Mouse (Mus musculus): ENCODE data around the gene Dcst2. TPM values are rescaled to one million over a fixed set of nuclear protein-coding genes. Genes with fewer than 3 reads are reported as not detected.
A peak's percentile ranks its signal among the peaks of the same experiment; 100 is the strongest.

Gene Dcst2
- polyA plus RNA-seq, 1 experiment = 0.01 TPM

- no peaks in the 10 kb centered on the region for H3K27me3 ChIP-seq (ENCODE audit: control insufficient read depth, insufficient read depth, insufficient read length)
- H3K4me2 ChIP-seq (ENCODE audit: low read depth) = no peak overlapping the region
- no peak for TF ChIP-seq E2F4 (IDR thresholded peaks at IDR 0.05; ENCODE audit: insufficient read depth)
- TF ChIP-seq MYOD1 (IDR thresholded peaks at IDR 0.05; ENCODE audit: control insufficient read depth in 1 of 3, insufficient read length in 2 of 3, low read depth in 2 of 3) = peak in 2 of 3 experiments; percentile 16 to 18
- no peak for TF ChIP-seq POLR2A (IDR thresholded peaks at IDR 0.05; ENCODE audit: insufficient read length, low read depth)
- no peak overlapping the region for H3ac ChIP-seq (ENCODE audit: control insufficient read depth, insufficient read length)
- peaks cover 19% of the 10 kb centered on the region for H3K36me3 ChIP-seq (ENCODE audit: control insufficient read depth, insufficient read depth)
- H3K79me2 ChIP-seq (ENCODE audit: control insufficient read depth, insufficient read depth) = peaks cover 27% of the 10 kb centered on the region
- no peak overlapping the region for H3K4me3 ChIP-seq
These were observed 19.5 kb downstream of the Dcst2 start for GRCm38 (mm10) chr3:89381233-89381632.

DNA sequence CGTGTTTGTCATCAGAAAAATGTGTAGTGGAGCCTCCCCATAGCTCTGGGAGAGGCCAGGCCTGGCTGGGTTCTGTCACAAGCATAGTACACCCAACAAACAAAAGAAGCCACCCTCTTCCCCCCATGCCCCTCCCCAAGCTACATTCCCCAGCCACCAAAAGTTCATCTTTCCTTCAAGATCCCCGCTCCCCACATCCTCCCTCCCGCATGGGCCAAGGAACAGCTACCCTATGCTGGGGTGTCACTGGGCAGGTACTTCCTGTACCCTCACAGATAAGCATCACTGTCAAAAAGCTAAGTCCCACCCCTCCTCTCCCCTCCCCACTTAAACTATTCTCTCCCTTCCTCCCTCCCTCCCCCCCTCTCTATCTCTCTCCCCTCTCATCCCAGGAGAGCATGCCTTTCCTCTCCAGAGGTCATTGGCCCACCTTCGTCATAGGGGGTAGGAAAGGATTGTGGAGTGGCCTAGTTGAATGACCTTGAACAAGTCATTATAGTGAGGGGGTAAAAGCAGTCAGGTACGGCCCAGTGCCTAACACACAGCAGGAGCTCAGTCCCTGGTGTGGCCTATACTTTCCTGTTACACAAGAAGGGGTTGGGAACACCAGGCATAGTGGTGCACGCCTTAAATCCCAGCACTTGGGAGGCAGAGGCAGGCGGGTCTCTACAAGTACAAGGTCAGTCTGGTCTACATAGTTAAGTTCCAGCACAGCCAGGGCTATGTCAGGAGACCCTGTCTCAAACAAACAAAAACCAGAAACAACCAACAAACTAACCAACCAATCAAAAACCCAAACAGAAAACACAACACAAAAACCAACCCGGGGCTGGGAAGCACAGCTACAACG lies 20.5 kb downstream of the Dcst2 start:
- TF ChIP-seq MAX (IDR thresholded peaks at IDR 0.05; ENCODE audit: low read depth) (no peak), USF1 (IDR thresholded peaks at IDR 0.05; ENCODE audit: low read depth) (no peak)
- Histone ChIP-seq H3K79me2 (ENCODE audit: control insufficient read depth, insufficient read depth) (peaks cover 27% of the 10 kb centered on the region), H3K27me3 (ENCODE audit: control insufficient read depth, insufficient read depth, insufficient read length) (no peaks in the 10 kb centered on the region), H3K4me2 (ENCODE audit: low read depth) (no peak overlapping the region), H3ac (ENCODE audit: control insufficient read depth, insufficient read length) (no peak overlapping the region), H3K36me3 (ENCODE audit: control insufficient read depth, insufficient read depth) (peaks cover 19% of the 10 kb centered on the region), H3K4me3 (no peak overlapping the region)

DNA sequence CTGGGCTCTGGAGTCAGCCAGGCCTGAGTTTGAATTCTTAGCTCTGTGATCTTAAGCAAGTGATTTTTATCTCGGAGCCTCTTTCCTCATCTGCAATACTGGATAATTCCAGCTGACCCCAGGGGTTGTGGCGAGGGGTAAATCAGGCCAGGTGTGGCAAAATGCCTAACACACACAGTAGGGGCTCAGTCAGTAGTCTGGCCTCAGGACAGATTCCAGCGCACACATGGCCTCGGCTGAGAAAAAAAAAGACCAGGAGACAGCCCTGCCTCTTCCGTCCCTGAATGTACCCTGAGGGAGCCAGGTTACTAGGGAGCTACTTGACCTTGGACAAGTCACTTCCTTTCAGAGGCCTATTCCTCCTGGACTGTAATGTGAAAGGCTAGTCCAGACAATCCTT lies 21.2 kb downstream of the Dcst2 start:
- Histone ChIP-seq H3K4me2 (ENCODE audit: low read depth) (no peak overlapping the region), H3K36me3 (ENCODE audit: control insufficient read depth, insufficient read depth) (peaks cover 19% of the 10 kb centered on the region), H3K4me3 (no peak overlapping the region), H3ac (ENCODE audit: control insufficient read depth, insufficient read length) (no peak overlapping the region), H3K27me3 (ENCODE audit: control insufficient read depth, insufficient read depth, insufficient read length) (no peaks in the 10 kb centered on the region), H3K79me2 (ENCODE audit: control insufficient read depth, insufficient read depth) (peaks cover 30% of the 10 kb centered on the region)
- TF ChIP-seq MYOG (IDR thresholded peaks at IDR 0.05; ENCODE audit: control insufficient read depth in 1 of 3, insufficient read depth in 1 of 3, insufficient read length in 2 of 3, low read depth in 2 of 3) = no peak
- no peak for TF ChIP-seq CEBPB (IDR thresholded peaks at IDR 0.05; ENCODE audit: insufficient read depth, poor library complexity, severe bottlenecking)
- no peak for TF ChIP-seq MYOD1 (IDR thresholded peaks at IDR 0.05; ENCODE audit: control insufficient read depth in 1 of 3, insufficient read length in 2 of 3, low read depth in 2 of 3)
- no peak for TF ChIP-seq POLR2AphosphoS2 (IDR thresholded peaks at IDR 0.05; ENCODE audit: insufficient read length, low read depth)
- no peak for TF ChIP-seq POLR2A (IDR thresholded peaks at IDR 0.05; ENCODE audit: insufficient read length, low read depth)
- no peak for TF ChIP-seq TCF3 (IDR thresholded peaks at IDR 0.05; ENCODE audit: insufficient read length, low read depth)
- no peak for TF ChIP-seq REST (IDR thresholded peaks at IDR 0.05; ENCODE audit: insufficient read depth, insufficient read length)
- no peak for TF ChIP-seq E2F4 (IDR thresholded peaks at IDR 0.05; ENCODE audit: insufficient read depth)
- TF ChIP-seq TCF12 (IDR thresholded peaks at IDR 0.05; ENCODE audit: insufficient read depth, poor library complexity, severe bottlenecking) = no peak
- TF ChIP-seq MAX (IDR thresholded peaks at IDR 0.05; ENCODE audit: low read depth) = no peak
- TF ChIP-seq SRF (IDR thresholded peaks at IDR 0.05; ENCODE audit: control insufficient read depth, insufficient read length, low read depth) = no peak

DNA sequence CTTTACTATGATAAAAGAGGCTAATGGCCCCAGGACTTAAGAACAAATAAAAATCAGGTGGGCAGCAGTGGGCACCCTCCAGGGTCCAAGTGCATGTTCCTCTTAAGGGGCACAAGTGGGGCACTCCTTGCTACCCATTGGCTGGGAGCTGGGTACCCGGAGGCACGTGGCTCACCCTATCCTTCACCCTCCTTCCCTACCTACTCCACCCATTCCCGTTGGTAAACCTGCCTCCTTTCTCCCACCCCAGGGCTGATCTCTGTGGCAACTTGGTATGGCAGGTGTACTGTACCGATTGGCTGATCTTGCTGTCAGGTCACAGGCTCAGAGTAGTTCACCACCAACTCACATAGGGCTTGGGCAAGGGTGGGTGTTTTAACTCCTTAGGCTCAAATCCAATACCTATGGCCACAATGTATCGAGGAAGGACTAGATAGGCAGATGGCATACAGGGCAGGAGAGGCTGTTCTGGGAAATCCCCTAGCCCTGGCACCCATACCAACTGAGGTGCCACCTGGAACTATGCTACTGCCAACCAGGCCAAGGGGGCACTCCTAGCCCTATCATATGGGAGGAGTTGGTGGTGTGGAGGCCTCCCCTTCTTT lies 22.0 kb downstream of the Dcst2 start:
- Histone ChIP-seq H3ac (ENCODE audit: control insufficient read depth, insufficient read length) (no peak overlapping the region), H3K4me3 (no peak overlapping the region), H3K36me3 (ENCODE audit: control insufficient read depth, insufficient read depth) (peaks cover 19% of the 10 kb centered on the region), H3K79me2 (ENCODE audit: control insufficient read depth, insufficient read depth) (peaks cover 35% of the 10 kb centered on the region), H3K4me2 (ENCODE audit: low read depth) (no peak overlapping the region), H3K27me3 (ENCODE audit: control insufficient read depth, insufficient read depth, insufficient read length) (no peaks in the 10 kb centered on the region)
- TF ChIP-seq USF1 (IDR thresholded peaks at IDR 0.05; ENCODE audit: low read depth) = no peak

- Histone ChIP-seq H3K4me3 (no peak overlapping the region), H3K27me3 (ENCODE audit: control insufficient read depth, insufficient read depth, insufficient read length) (no peaks in the 10 kb centered on the region), H3K79me2 (ENCODE audit: control insufficient read depth, insufficient read depth) (peaks cover 43% of the 10 kb centered on the region), H3K36me3 (ENCODE audit: control insufficient read depth, insufficient read depth) (peaks cover 19% of the 10 kb centered on the region), H3ac (ENCODE audit: control insufficient read depth, insufficient read length) (no peak overlapping the region), H3K4me2 (ENCODE audit: low read depth) (no peak overlapping the region)
- TF ChIP-seq CEBPB (IDR thresholded peaks at IDR 0.05; ENCODE audit: insufficient read depth, poor library complexity, severe bottlenecking) (no peak), SRF (IDR thresholded peaks at IDR 0.05; ENCODE audit: control insufficient read depth, insufficient read length, low read depth) (no peak), TCF12 (IDR thresholded peaks at IDR 0.05; ENCODE audit: insufficient read depth, poor library complexity, severe bottlenecking) (no peak), USF1 (IDR thresholded peaks at IDR 0.05; ENCODE audit: low read depth) (no peak), REST (IDR thresholded peaks at IDR 0.05; ENCODE audit: insufficient read depth, insufficient read length) (no peak), POLR2A (IDR thresholded peaks at IDR 0.05; ENCODE audit: insufficient read length, low read depth) (no peak), TCF3 (IDR thresholded peaks at IDR 0.05; ENCODE audit: insufficient read length, low read depth) (no peak), MYOG (IDR thresholded peaks at IDR 0.05; ENCODE audit: control insufficient read depth in 1 of 3, insufficient read depth in 1 of 3, insufficient read length in 2 of 3, low read depth in 2 of 3) (no peak), POLR2AphosphoS2 (IDR thresholded peaks at IDR 0.05; ENCODE audit: insufficient read length, low read depth) (no peak), MAX (IDR thresholded peaks at IDR 0.05; ENCODE audit: low read depth) (no peak), E2F4 (IDR thresholded peaks at IDR 0.05; ENCODE audit: insufficient read depth) (no peak), MYOD1 (IDR thresholded peaks at IDR 0.05; ENCODE audit: control insufficient read depth in 1 of 3, insufficient read length in 2 of 3, low read depth in 2 of 3) (no peak)
These were observed 22.7 kb downstream of the Dcst2 start for GRCm38 (mm10) chr3:89384331-89385076.
